Mouse (Mus musculus): ENCODE measurements at regions not wholly inside any gene's neighbourhood (a gene's known extent, or its start where the extent isn't known, plus 50 kb on each side); places are given as distances from the start of the nearest gene placed in this dataset.

DNA sequence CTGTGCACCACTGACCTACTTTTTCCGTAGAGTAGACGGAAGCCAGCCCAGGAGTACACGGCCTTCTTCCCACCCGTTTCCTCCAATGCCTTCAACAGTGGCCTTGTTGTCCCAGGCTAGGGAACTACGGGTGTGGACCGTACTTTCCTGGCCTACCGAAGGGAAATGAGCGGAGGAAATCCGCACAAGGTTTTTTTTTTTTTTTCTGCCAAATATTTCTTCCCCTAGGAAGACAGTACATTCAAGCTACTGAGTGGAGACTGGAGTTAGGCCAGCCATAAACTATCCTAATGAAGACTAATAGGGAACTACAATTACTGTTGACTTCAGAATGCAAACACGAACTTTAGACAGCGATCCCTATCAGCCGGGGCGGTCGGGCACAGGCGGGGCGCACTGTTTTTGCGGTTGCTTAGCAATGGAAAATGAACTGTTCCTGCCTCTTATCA lies 177.3 kb downstream of the Ttc8 start:
- no peak for DNase-seq

DNA sequence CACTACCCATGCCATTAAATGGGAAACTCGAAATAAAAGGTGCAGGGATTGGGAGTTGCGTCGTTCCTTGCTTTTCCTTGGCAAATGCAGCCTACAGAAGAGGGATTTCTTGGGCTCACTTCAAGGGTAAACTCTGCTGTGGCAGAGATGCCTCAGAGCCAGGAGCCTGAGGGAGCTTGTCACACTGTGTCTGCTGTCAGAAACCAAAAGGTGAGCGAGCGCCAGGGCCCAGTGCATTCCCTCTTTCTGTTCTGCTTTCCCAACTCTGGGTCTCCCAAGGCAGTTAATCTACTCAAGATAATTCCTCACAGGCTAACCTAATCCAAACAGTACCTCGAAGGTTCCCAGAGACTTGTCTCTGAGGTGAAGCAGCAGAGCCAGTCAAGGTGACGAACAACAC lies 179.5 kb downstream of the Ttc8 start:
- no peak for DNase-seq

DNA sequence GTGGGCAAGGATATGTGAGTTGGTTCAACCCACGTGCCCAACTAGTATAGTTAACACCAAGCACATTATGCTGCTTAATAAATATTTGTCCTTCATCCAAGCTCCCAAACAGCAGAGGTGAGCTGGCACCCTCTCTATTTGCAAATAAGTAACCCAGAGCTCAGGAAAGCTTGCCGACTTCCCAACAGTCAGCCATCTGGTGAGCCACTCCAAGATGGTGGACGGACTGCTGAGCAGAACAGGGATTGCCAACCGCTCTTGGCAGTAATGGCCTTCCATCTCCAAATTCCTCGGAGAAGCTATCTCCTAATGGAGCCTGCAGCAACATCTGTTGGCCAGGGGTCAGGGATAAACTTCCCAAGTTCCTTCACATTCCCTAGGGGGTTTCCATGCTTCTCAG lies 188.2 kb downstream of the Ttc8 start:
- peak in 1 of 2 experiments; percentile 17 for DNase-seq

DNA sequence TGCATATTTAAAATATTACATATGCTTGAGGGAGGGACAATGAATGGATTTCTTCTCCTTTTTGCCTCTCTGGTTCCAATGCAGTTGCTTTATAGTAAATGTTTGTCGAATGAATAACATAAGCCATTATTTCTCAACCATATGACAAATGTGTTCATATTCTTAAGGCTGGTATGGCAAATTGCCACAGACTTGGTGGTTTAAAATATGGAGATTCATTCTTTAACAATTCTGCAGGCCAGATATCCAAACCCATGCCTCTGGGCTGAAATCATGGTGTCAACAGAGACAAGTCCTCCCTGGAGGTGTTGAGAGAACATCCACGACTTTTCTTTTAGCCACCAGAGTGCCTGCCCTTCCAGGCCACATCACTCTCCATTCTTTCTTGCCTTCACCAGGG lies 193.4 kb downstream of the Ttc8 start:
- no peak for DNase-seq

DNA sequence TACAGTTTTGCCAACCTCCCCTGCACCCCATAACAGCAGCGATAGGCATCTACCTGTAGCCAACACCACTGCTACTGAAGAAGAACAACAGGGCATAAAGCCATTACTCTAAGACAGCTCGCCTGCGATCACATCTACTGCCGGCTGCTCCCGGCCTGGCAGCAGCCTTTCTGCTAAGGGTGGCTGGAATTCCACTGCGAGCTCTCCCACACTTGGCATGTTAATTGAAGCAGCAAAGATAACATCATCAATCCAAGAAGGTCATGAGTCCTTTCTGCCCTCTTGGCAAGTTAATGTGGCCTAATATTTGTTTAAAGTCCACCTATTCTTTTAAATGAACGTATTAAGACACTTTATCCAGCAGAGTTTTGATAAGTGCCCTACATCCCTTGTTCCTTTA lies 196.1 kb downstream of the Ttc8 start:
- DNase-seq, result no peak

DNA sequence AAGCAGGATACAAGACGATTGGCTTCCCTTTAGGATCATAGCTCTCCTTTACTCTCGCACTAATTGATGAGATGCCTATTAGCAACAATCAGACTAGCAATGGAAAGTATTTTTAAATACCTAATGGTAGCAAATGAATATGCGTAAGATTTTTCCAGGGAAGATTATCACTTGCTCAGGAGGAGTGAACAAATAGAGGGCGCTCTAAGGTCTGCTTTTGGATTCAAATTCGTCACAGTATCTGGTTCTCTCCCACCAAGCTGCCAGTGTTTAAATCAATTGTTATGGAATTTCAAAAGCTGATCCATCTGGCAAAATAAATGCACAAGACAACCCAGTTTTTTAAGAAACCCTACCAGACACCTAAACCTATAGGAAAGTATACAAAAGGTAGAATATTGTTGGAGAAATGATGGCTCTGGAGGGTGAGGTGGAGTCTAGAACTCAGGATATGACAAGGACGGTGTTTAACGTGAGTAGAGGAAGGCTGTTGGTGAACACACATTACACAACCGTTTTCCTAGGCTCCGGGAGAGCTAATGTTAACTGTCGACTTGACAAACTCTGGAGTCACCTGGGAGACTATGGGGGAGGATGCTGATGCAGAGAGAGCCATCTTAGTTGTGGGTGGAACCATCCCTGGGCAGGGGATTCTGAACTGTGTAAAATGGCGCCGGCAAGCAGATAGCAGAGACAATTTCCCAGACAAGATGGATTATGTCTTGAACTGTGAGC lies 198.2 kb downstream of the Ttc8 start:
- DNase-seq, result peak in 1 of 2 experiments; percentile 8

DNA sequence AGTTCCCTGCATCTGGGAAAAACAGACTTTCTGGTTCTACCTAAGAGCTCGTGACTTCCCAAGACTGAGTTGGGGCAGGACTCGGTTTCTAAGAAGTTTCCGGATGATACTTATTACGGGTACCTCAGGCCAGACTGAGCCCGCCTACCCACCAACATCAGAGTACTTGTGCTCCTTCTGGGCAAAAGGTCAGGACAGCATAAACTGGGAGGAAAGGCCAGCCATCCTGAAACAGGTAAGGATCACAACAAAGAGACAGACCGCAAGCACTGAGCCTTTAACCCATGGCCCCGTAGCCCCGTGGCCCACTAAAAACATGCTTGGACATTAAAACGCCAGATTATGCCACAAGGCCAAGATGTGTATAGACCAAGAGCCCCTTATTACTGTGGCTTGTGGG lies 199.6 kb downstream of the Ttc8 start:
- DNase-seq, result no peak

DNA sequence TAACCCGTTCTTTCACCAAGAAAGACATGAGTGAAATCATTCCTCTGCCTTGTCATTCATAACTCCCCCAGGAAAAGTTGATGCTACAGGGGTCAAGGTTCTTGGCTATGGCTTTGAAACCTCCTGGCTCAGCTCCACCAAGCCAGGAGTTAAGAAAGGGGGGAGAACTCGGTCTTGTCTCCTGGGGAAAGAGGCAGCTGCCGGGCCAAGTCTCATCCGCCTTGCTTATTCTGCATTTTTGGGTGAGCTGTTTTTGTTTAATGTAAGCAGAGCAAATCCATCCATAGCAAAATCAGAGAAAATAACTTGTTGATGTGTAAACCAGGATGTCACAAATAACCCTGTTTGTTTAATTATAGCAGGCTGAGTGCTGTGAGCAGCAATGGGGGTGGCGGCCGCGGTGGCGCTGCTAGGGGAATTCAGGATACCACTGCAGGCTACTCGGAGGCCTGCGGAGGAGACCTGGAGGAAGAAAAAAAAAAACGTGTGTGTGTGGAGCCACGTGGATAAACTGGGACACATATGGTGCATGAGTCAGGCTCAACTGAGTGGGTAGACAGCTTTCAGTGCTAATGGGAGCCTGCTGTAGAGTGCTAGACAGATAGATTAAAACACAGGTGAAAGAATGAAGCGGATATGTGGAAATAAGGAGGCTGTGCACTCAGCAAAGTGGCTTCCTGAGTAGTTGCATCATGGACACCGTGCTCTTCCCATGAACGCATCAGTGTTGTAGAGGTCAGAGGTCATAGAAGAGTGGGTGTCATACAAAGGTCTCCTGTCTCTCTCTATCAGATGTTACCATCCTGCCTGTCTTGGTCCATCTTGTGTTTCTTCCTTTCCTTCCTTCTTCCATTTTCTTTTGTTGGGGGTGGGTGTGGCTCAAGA lies 203.5 kb downstream of the Ttc8 start:
- DNase-seq, result peak; percentile 24 to 30

DNA sequence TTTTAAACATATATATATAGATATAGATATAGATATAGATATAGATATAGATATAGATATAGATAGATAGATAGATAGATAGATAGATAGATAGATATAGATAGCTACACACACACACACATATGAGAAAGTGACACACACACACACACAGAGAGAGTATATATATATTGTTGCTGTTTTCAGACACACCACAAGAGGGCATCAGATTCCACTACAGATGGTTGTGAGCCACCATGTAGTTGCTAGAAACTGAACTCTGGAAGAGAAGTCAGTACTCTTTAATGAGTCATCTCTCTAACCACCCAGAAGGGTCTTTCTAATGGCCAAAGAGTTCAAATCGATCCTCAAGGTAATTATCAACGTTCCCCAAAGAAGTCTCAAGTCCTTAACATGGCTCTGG lies 205.8 kb downstream of the Ttc8 start:
- DNase-seq, result no peak
